Mouse (Mus musculus): ENCODE measurements at regions not wholly inside any gene's neighbourhood (a gene's known extent, or its start where the extent isn't known, plus 50 kb on each side); places are given as distances from the start of the nearest gene placed in this dataset.

GRCm38 (mm10) chr1:108094622-108095021, 504.8 kb downstream of the Serpinb8 start:
- TF ChIP-seq CTCF (IDR thresholded peaks at IDR 0.05; ENCODE audit: low read depth, low read length) (no peak), GATA1 (IDR thresholded peaks at IDR 0.05; ENCODE audit: borderline replicate concordance, low read length) (no peak), TAL1 (conservative IDR thresholded peaks at IDR 0.05; ENCODE audit: low read depth, low read length) (no peak), GATA2 (IDR thresholded peaks at IDR 0.05; ENCODE audit: borderline replicate concordance, low read depth, low read length) (no peak), POLR2AphosphoS5 (IDR thresholded peaks at IDR 0.05; ENCODE audit: insufficient replicate concordance, low read depth, low read length) (no peak)
